Mouse (Mus musculus) limb, embryonic 15.5 days (tissue): ENCODE measurements around the gene Sphk1. TPM values are rescaled to one million over a fixed set of nuclear protein-coding genes. Genes with fewer than 3 reads are reported as not detected.
A peak's percentile ranks its signal among the peaks of the same experiment; 100 is the strongest.

Source experiments
- ATAC-seq: fragments of 200-750 bp; cut with Nextera tagmentation; 2 replicates; pipeline ENCODE4 v1.8.0; 2017; ENCODE audit warnings: low read depth, moderate TSS enrichment; ENCODE audit not compliant: insufficient number of reproducible peaks, low FRiP score, low TSS enrichment
- H3K27ac ChIP-seq: fragments of 300-500 bp; sonication (generic); 2 replicates; pipeline ENCODE4 v1.5.1; 2015; ENCODE audit warnings: moderate library complexity, mild to moderate bottlenecking, inconsistent platforms
- H3K27me3 ChIP-seq: fragments of 300-500 bp; sonication (generic); 2 replicates; pipeline ENCODE4 v1.6.1; 2015; ENCODE audit warnings: inconsistent platforms
- H3K36me3 ChIP-seq: fragments of 300-500 bp; sonication (generic); 2 replicates; pipeline ENCODE4 v1.6.1; 2015; ENCODE audit warnings: inconsistent platforms
- H3K4me1 ChIP-seq: fragments of 300-500 bp; sonication (generic); 2 replicates; pipeline ENCODE4 v1.6.1; 2015; ENCODE audit warnings: inconsistent platforms
- H3K4me2 ChIP-seq: fragments of 300-500 bp; sonication (generic); 2 replicates; pipeline ENCODE4 v1.6.1; 2015; ENCODE audit warnings: mild to moderate bottlenecking, inconsistent platforms
- H3K4me3 ChIP-seq: fragments of 300-500 bp; sonication (generic); 2 replicates; pipeline ENCODE4 v1.5.1; 2015; ENCODE audit warnings: mild to moderate bottlenecking, inconsistent platforms
- H3K9ac ChIP-seq: fragments of 300-500 bp; sonication (generic); 2 replicates; pipeline ENCODE4 v1.6.1; 2015; ENCODE audit warnings: inconsistent platforms
- H3K9me3 ChIP-seq: fragments of 300-500 bp; sonication (generic); 2 replicates; pipeline ENCODE4 v1.6.1; 2016; ENCODE audit warnings: inconsistent platforms
- WGBS: fragments of 180-500 bp; shearing (Covaris S2); methylation state at CpG from one replicate; pipeline ENCODE4 v1.1.7; 2015; 5-methylcytosine and 5-hydroxymethylcytosine counted together
- polyA plus RNA-seq: library from polyadenylated mRNA; unstranded; fragments of >200 nt; fragmentation: Nextera tagmentation; extraction: Ambion mirVana; gene quantifications from 2 replicates; pipeline ENCODE4 v1.2.1, GENCODE M21; 2015

Sphk1 gene
- polyA plus RNA-seq, 1 experiment from 2014 or later = 7.7 TPM

GRCm38 (mm10) chr11:116512154-116512553 lies 18.6 kb upstream of the Sphk1 start:
- 92% methylated on average over 7 of the region's 7 CpGs for WGBS
- H3K27ac ChIP-seq = no peak overlapping the region

GRCm38 (mm10) chr11:116512987-116513386 lies 17.7 kb upstream of the Sphk1 start:
- Histone ChIP-seq H3K4me2 (no peak overlapping the region), H3K4me1 (peaks cover 6% of the 10 kb centered on the region), H3K36me3 (no peaks in the 10 kb centered on the region), H3K27ac (no peak overlapping the region), H3K27me3 (no peaks in the 10 kb centered on the region), H3K4me3 (no peak overlapping the region), H3K9ac (no peak overlapping the region), H3K9me3 (no peaks in the 10 kb centered on the region)
- WGBS = 77% methylated on average over 6 of the region's 6 CpGs
- no peak for ATAC-seq

More at GRCm38 (mm10) chr11:116512154-116512553, 18.6 kb upstream of the Sphk1 start:
- Histone ChIP-seq H3K9me3 (no peaks in the 10 kb centered on the region), H3K4me2 (no peak overlapping the region), H3K36me3 (no peaks in the 10 kb centered on the region), H3K4me3 (no peak overlapping the region), H3K27me3 (no peaks in the 10 kb centered on the region), H3K9ac (no peak overlapping the region), H3K4me1 (peaks cover 3% of the 10 kb centered on the region; the same call in 1 of the 2 replicates)
- ATAC-seq = no peak

GRCm38 (mm10) chr11:116513531-116514038 lies 17.1 kb upstream of the Sphk1 start:
- H3K4me3 ChIP-seq = no peak overlapping the region
- H3K9me3 ChIP-seq = no peaks in the 10 kb centered on the region
- H3K36me3 ChIP-seq = no peaks in the 10 kb centered on the region
- no peak for ATAC-seq
- no peaks in the 10 kb centered on the region for H3K27me3 ChIP-seq
- 77% methylated on average over 4 of the region's 4 CpGs for WGBS
- H3K4me2 ChIP-seq = no peak overlapping the region
- H3K9ac ChIP-seq = no peak overlapping the region
- H3K27ac ChIP-seq = no peak overlapping the region
- peaks cover 12% of the 10 kb centered on the region for H3K4me1 ChIP-seq

- no peak for ATAC-seq
- Histone ChIP-seq H3K4me2 (no peak overlapping the region), H3K27me3 (no peaks in the 10 kb centered on the region), H3K36me3 (no peaks in the 10 kb centered on the region), H3K9ac (no peak overlapping the region), H3K4me3 (no peak overlapping the region), H3K4me1 (peaks cover 12% of the 10 kb centered on the region), H3K27ac (no peak overlapping the region), H3K9me3 (no peaks in the 10 kb centered on the region)
- WGBS = 18% methylated on average over 24 of the region's 24 CpGs
Measured at GRCm38 (mm10) chr11:116515330-116516020, 15.2 kb upstream of the Sphk1 start.

GRCm38 (mm10) chr11:116518482-116518881 lies 12.2 kb upstream of the Sphk1 start:
- Histone ChIP-seq H3K4me2 (no peak overlapping the region), H3K4me3 (no peak overlapping the region), H3K27ac (peak overlapping the region; percentile 9; the same call in 1 of the 2 replicates), H3K9ac (no peak overlapping the region), H3K36me3 (no peaks in the 10 kb centered on the region), H3K27me3 (no peaks in the 10 kb centered on the region), H3K9me3 (no peaks in the 10 kb centered on the region), H3K4me1 (peaks cover 21% of the 10 kb centered on the region)
- ATAC-seq = no peak
- WGBS = 47% methylated on average over 8 of the region's 8 CpGs

GRCm38 (mm10) chr11:116521143-116521542 lies 9.6 kb upstream of the Sphk1 start:
- H3K9me3 ChIP-seq = no peaks in the 10 kb centered on the region

GRCm38 (mm10) chr11:116522046-116522445 lies 8.7 kb upstream of the Sphk1 start:
- no peak overlapping the region for H3K27ac ChIP-seq
- H3K27me3 ChIP-seq = no peaks in the 10 kb centered on the region; the same call in 1 of the 2 replicates
- H3K4me3 ChIP-seq = no peak overlapping the region
- H3K4me1 ChIP-seq = peaks cover 28% of the 10 kb centered on the region
- no peak overlapping the region for H3K4me2 ChIP-seq
- H3K9ac ChIP-seq = no peak overlapping the region
- no peak for ATAC-seq
- 84% methylated on average over 3 of the region's 3 CpGs for WGBS
- no peaks in the 10 kb centered on the region for H3K9me3 ChIP-seq
- no peaks in the 10 kb centered on the region for H3K36me3 ChIP-seq

More at GRCm38 (mm10) chr11:116521143-116521542, 9.6 kb upstream of the Sphk1 start:
- no peak for ATAC-seq
- H3K27ac ChIP-seq = no peak overlapping the region
- peaks cover 28% of the 10 kb centered on the region for H3K4me1 ChIP-seq
- no peak overlapping the region for H3K4me3 ChIP-seq
- 57% methylated on average over 3 of the region's 3 CpGs for WGBS
- no peak overlapping the region for H3K4me2 ChIP-seq
- H3K36me3 ChIP-seq = no peaks in the 10 kb centered on the region
- no peak overlapping the region for H3K9ac ChIP-seq
- H3K27me3 ChIP-seq = no peaks in the 10 kb centered on the region; the same call in 1 of the 2 replicates

GRCm38 (mm10) chr11:116522886-116523698 lies 7.6 kb upstream of the Sphk1 start:
- no peak overlapping the region for H3K4me2 ChIP-seq
- WGBS = 48% methylated on average over 16 of the region's 16 CpGs
- H3K36me3 ChIP-seq = no peaks in the 10 kb centered on the region
- no peak overlapping the region for H3K4me3 ChIP-seq
- peak overlapping the region; percentile 92 for H3K27ac ChIP-seq
- H3K4me1 ChIP-seq = peaks cover 23% of the 10 kb centered on the region
- 0 out of 2 replicates have a peak, but pooled peaks have one; percentile 5 for ATAC-seq
- H3K9ac ChIP-seq = no peak overlapping the region
- H3K27me3 ChIP-seq = no peaks in the 10 kb centered on the region; the same call in 1 of the 2 replicates
- H3K9me3 ChIP-seq = no peaks in the 10 kb centered on the region

- H3K4me1 ChIP-seq = peaks cover 19% of the 10 kb centered on the region
- H3K4me3 ChIP-seq = no peak overlapping the region
- no peaks in the 10 kb centered on the region; the same call in 1 of the 2 replicates for H3K27me3 ChIP-seq
- no peaks in the 10 kb centered on the region for H3K9me3 ChIP-seq
- no peak overlapping the region for H3K9ac ChIP-seq
- peak overlapping the region; percentile 92 for H3K27ac ChIP-seq
- 0 out of 2 replicates have a peak overlapping the region, but pooled peaks have one; percentile 8 for H3K4me2 ChIP-seq
- WGBS = 33% methylated on average over 5 of the region's 5 CpGs
- ATAC-seq = peak; percentile 84
- no peaks in the 10 kb centered on the region for H3K36me3 ChIP-seq
Measured at GRCm38 (mm10) chr11:116523699-116524189, 7.0 kb upstream of the Sphk1 start.

- Histone ChIP-seq H3K4me3 (no peak overlapping the region), H3K9ac (no peak overlapping the region), H3K9me3 (no peaks in the 10 kb centered on the region), H3K36me3 (no peaks in the 10 kb centered on the region), H3K27me3 (peaks cover 38% of the 10 kb centered on the region), H3K4me1 (peaks cover 40% of the 10 kb centered on the region), H3K27ac (no peak overlapping the region), H3K4me2 (no peak overlapping the region)
- WGBS = 60% methylated on average over 8 of the region's 8 CpGs
- ATAC-seq = no peak
Measured at GRCm38 (mm10) chr11:116528636-116529320, 1.9 kb upstream of the Sphk1 start.
